Mouse (Mus musculus) urinary bladder, postnatal 25 days (tissue): ENCODE measurements around the gene Hoxb1.

ENCODE experiments used
- DNase-seq: peaks from one replicate; pipeline ENCODE4 v3.0.0; 2022; ENCODE audit warnings: low spot score

Gene Hoxb1

GRCm38 (mm10) chr11:96404016-96404604, 38.6 kb downstream of the Hoxb1 start:
- DNase-seq: peak; percentile 29

DNA sequence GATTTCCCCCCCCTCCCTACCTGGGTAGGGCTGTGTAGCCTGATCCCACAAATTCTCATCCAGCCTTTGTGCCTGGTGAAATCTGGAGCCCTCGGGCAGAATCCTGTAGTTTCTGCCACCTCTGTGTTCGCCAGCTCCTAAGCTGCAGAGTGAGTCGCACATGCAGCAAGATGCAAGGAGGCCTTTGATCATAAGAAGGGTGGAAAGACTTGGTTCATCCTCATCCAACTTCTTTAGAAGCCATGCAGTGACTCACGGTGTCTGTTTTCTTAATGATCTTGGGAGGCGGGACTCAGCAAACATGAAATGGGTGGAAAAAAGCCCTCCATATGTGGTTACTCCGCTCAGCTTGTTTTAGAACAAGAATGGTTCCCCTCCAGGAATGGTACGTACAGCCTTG, 39.3 kb downstream of the Hoxb1 start:
- no peak for DNase-seq

DNA sequence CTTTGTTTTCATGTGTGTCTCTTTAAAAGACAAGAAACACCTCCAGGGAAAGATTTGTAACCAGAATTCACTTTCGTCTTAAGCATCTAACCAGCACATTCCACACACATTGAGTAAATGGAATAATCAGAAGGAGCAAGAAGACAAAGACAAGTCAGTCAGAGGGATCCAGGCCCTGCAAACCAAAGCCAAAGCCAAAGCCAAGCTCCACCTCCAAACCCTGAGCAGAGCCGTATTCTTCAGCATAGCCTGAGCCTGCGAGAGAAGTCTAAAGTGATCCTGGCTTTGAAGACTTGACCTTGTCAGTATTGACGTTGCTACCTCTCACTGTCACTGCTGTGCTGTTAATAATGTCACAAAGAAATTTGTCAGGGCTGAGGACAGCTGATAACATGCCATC, 40.0 kb downstream of the Hoxb1 start:
- DNase-seq: no peak

DNA sequence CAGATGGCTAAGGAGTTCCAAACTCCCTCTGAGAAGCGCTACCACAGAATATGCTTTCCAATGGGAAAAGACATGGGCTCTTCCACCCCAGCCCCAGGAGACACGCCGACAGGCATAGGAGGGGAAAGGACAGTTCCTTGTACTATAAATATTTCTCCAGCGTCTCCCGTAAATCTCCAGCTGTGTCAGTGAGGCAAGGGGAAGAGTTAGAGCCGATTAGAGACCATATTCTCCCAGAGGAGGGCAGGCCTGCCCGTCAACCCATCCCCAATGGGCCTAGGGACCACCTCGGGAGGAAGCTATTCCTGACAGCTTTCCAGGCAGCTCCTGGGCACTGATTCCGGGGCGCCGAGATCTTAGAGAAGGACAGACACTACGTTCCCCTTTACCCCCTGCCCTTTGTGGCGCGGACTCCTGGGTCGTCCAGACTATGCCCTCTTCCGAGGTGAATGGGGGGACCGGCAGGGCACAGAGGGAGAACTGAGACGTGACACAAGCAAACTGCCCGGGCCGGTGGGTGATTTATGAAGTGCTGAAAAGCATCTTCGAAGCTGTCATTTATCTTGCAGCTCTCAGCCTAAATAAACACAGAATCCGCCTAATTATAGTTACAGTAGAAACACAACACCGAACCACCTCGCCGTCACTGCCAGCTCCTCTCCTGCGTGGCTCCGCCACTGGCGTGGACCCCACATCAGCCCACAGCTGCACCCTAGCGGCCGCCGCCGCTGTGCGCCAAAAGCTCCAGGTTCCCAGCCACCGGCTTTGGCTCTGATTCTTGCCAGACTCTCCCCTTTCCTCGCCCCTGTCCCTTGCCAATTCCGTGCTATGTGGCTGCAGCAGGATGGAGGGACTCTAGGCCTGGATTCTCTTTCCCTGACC, 41.9 kb downstream of the Hoxb1 start:
- DNase-seq: peak; percentile 68

- no peak for DNase-seq
Measured at GRCm38 (mm10) chr11:96408234-96409010, 42.9 kb downstream of the Hoxb1 start.

GRCm38 (mm10) chr11:96411019-96411418, 45.5 kb downstream of the Hoxb1 start:
- DNase-seq: no peak

DNA sequence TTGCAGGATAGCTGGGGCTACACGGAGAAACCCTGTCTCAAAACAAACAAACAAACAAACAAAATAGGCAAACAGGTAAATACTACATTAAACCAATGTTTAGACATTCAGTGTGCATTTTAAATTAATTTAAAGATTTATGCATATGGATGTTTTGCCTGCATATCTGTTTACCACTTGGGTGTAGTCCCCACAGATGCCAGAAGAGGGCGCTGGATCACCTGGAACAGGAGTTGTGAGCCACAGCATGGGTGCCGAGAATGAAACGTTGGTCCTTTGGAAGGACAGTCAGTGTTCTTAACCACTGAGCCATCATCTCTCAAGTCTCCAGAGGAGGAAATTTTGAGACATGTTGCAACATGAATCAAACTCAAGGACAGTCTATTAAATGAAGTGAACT, 46.4 kb downstream of the Hoxb1 start:
- no peak for DNase-seq

GRCm38 (mm10) chr11:96412941-96413491, 47.5 kb downstream of the Hoxb1 start:
- DNase-seq: no peak

- peak; percentile 37 for DNase-seq
Measured at GRCm38 (mm10) chr11:96413527-96413926, 48.0 kb downstream of the Hoxb1 start.

DNA sequence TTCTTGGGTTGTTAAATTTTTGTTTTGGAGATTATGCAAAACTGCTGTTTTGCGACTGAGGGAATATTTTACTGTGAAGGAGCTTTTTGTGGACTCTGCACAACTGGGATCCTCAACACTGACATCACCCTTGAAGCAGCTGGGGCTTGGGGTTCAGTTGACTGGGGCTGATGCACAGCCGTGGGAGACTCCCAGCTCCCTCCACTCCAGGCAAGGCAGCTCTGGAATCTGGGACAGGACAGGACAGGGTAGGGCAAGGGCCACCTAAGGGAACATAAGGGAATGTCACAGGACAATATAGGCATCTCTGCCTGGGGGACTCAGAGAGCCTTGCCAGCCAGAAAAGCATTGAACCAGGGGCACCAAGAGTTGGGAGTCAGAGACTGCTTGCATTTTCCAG, 48.5 kb downstream of the Hoxb1 start:
- no peak for DNase-seq
